Mouse (Mus musculus) gastrocnemius, postnatal 10 days (tissue): ENCODE measurements around the gene Top2b. TPM values are rescaled to one million over a fixed set of nuclear protein-coding genes. Genes with fewer than 3 reads are reported as not detected.
A peak's percentile ranks its signal among the peaks of the same experiment; 100 is the strongest.

ENCODE experiments used
- DNase-seq: peaks from one replicate; pipeline ENCODE4 v3.0.0; 2021; ENCODE audit warnings: mixed read lengths
- long read RNA-seq, 2 experiments: library from polyadenylated mRNA; stranded (forward); transcript quantifications; one replicate each; pipeline ENCODE4 v2.0.0; 2021
- total RNA-seq, 2 experiments: library from RNA; stranded (reverse); gene quantifications; 2 replicates each; pipeline ENCODE4 v1.2.3; 2021

Top2b gene
- 10 to 100 TPM; 59.2 to 73.7 TPM for total RNA-seq
- long read RNA-seq, experiment 1, full-length matches to known transcripts, result 36 of 47 reads
- long read RNA-seq, experiment 1, partial matches to known transcripts, result 6 of 47 reads
- long read RNA-seq, experiment 1, other reads (novel, unspliced or antisense), result 5 of 47 reads
- long read RNA-seq, experiment 2, full-length matches to known transcripts, result 28 of 35 reads
- long read RNA-seq, experiment 2, partial matches to known transcripts, result 6 of 35 reads
- long read RNA-seq, experiment 2, other reads (novel, unspliced or antisense), result 1 of 35 reads

DNA sequence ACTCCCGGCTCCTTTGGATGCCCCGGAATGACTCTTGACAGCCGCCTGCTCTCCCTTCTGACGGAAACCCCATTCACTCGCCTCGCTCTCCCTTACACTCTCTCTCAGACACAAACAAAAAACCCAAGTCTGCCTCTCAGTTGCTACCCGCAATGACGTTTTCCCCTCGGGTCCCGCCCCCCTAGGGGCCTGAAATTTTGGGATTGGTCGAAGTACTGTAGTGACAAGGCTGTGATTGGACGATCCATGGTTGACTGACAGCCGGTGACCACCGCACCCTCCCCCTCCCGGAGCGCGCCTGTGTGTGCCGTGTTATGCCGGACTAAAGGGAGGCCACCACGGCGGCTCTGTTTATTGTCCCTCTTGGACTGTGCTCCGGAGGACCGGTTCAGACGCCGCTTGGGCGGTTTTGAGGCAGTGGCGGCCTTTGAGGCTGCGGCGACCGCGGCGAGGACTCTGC, at the start of gene Top2b:
TSS of gene Top2b (plus strand) at position 302 of the 460 bp plus-strand sequence.
- DNase-seq, result peak; percentile 93

- DNase-seq, result no peak
Measured at GRCm38 (mm10) chr14:16316715-16317114, 48.3 kb upstream of the Top2b start.

DNA sequence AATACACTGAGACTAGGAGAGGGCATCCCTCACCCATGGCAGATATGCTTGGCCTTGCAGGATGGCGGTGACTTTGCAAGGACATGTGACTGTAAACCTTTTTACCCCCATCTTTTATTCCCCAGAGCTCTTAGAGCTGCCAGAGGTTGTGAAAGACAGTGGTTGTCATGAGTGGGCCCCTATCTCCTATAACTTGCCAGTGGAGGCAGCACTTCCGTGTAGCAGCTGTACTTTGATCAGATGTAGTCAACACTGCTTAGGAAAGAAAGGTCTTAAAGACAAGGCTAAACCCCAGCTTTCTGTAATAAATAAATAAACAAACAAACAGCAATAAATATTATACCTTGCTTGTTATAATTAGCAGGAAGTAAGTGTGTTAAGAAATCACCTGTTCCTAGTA, 45.2 kb upstream of the Top2b start:
- no peak for DNase-seq

DNA sequence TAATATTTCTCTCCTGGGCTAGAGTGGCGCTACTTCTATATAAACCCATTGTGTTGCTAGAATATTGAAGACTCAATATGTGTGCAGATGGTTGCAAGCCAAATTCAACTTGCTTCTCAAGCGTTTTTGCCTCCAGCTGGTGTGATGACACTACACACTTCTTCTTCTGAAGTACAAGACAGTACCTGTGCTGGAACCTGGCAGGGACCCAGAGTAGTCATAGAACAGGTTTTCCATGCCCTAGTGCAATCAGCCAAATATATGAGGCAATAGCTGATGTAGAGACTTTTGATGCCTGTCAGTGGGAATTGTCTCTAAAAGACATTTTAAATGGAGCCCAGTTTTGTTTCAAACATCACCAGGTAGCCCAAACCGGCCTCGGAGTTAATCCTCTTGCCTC, 40.6 kb upstream of the Top2b start:
- DNase-seq, result no peak

DNA sequence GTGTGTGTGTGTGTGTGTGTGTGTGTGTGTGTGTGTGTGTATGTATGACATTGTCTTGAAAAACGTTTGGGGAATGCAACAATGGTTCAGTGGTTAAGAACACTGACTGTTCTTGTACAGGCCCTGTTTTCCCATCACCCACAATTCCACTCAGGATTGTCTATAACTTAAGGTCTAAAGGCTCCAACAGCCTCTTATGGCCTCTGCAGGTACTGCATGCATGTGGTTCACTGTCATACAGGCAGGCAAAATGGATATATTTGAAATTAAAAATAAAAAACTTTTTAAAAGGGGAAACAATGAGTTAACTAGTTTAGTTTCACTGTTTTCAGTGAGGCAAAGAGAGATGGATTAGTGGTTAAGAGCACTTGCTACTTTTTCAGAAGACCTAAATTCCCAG, 39.8 kb upstream of the Top2b start:
- DNase-seq, result no peak

DNA sequence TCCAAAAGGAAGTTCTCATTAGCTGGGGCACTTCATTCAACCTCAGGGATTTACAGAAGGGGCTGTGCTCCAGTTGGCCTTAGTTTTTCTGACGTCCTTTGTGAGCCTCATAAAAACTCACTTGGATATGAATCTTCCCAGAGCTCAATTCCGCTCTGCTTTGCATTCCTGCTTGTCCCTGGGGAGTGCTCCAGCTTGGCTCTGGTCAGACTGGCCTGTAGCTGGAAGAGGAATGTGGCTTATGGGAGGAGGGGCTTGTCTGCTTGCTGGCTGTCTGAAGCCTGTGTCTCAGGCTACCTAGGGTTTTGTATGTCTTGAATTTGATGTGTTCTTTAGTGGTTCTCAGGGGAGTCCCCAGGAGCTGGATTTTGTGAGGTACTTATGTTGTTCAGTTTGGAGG, 36.4 kb upstream of the Top2b start:
- DNase-seq, result peak; percentile 54

DNA sequence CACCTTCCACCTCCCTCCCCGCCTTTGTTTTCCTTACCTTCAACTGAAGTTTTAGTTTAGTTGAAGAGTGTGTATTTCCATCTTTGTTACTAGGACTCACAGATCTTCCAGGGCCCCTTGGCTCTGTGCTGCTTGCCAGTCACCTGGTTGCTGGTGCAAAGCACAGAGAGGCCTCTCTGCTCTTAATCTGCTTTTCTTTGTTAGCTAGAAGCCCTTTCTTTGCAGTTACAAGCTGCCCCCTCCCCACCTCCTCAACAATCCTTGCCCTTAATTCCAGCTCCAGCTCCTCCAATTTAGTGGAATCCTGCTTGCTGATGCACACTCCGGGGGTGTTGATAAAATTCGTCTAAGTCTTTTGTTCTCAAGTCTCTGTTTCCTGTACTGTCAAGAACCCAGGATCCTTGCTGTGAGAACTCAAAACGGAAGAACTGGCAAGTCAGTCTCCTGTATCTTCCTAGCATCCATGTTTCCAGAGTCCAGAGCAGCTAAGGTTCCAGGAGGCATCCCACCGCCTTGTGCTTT, 36.0 kb upstream of the Top2b start:
- DNase-seq, result no peak

DNA sequence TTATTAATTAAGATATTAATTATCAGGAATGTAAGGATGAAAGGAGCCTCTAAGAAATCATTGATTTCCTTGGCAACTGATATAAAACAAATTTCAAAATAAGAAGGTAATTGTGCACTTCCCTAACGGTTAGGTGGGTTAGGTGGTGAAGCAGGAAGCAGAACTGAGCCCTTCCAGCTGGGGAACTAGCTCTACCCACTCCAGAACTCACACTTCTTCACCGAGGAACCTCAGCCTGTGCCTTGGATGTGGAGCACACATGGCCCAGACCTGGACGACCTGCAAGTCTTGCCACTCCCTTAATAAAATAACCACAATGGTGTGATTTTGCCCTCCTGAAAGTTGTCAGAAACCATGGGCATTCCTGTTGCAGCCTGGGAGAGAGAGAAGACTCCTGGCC, 35.2 kb upstream of the Top2b start:
- DNase-seq, result no peak

DNA sequence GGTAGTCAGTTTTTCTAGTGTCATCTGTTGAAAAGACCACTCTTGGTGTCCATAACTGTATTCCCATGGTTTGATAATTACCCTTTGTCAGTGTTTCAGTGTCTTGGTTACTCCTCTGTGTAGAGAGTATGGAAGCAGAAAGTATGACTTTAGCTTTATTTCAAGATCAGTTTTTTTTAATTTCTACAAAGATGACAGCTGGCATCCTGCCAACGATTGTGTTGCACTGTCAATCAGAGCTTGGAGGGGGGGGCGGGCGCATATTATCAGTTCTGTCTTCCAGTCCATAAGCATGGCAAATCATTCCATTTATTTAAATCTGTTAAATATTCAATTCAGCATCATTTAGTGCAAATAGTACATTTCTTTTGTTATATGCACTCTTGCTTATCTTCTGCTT, 30.7 kb upstream of the Top2b start:
- DNase-seq, result no peak

DNA sequence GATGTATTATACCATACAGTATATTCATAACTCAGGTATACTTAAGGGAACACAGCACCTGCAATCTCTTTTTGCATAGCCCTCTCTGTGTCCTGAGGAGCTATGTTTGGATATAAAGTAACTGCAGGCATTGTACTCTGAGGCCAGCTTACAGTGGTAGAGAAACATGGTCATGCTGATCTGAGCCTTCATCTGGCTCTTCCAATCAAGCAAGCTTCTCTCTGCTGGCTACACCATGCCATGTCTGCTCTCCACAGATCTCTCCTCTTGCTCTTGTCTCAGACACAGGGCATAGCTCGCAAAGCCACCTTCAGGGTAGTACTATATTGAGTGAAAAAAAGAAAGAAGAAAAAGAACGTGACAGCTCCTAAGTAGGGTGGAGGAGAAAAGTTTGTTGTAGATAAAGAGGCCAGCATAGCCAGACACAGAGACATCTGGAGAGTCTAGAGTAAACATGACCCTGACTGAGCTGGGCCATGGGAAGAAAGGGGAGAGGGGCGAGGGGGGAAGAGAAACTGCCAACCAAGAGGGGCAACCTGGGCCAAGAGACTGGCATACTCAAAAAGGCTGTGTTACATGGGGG, 29.1 kb upstream of the Top2b start:
- no peak for DNase-seq

DNA sequence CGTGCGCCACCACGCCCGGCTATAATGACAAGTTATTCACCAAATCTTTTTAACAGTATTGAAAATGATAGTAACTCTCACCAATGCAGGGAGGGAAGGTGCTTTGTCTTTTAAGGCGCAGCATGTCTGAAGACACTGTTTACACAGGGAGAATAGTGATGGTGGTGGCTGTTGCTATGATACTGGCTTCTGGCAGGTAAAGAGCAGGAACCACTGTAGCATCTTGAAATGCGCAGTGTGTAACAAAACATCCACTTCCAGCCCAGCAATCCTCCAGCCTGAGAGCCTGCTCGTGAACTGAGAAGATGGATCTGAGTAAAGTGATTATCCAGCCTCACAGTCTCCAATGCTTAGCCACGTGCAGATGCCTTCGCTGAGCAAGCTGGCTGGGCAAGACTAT, 17.5 kb upstream of the Top2b start:
- DNase-seq, result no peak

DNA sequence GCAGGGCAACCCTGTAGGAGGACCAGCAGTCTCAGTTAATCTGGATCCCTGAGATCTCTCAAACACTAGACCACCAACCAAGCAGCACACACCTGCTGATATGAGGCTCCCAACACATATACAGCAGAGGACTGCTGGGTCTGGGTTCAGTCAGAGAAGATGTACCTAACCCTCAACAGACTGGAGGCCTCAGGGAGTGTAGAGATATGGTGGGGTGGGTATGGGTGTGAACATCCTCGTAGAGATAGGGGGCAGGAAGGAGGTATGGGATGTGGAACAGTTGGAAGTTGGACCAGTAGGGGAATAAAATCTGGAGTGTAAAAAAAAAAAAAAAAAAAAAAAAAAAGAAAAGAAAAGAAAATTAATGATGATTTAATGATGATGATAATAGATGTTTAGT, 5.3 kb upstream of the Top2b start:
- DNase-seq, result no peak

GRCm38 (mm10) chr14:16364161-16364831, 683 bp upstream of the Top2b start:
- DNase-seq, result peak; percentile 73

- DNase-seq, result peak; percentile 76
Measured at GRCm38 (mm10) chr14:16365362-16366173, 589 bp downstream of the Top2b start.

GRCm38 (mm10) chr14:16366174-16366889, 1.4 kb downstream of the Top2b start:
- no peak for DNase-seq

DNA sequence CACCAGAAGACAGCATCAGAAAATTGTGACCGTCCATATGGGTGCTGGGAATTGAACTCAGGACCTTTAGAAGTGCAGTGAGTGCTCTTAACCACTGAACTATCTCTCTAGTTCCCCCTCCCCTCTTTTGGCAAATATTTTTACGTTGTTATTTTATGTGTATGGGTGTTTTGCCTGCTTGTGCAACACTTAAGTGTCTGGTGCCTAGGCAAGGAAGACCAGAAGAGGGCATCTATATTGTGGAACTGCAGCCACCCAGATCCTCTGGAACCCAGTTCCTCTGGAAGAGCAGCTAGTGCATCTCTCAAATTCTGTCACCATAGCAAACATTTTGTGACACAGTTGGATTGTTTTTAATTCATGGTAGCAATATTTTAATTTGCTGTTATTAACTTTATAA, 2.0 kb downstream of the Top2b start:
- DNase-seq, result no peak

- no peak for DNase-seq
Measured at GRCm38 (mm10) chr14:16372761-16373160, 7.8 kb downstream of the Top2b start.

GRCm38 (mm10) chr14:16373190-16373589, 8.2 kb downstream of the Top2b start:
- no peak for DNase-seq

GRCm38 (mm10) chr14:16379917-16380570, 15.1 kb downstream of the Top2b start:
- peak; percentile 10 for DNase-seq

DNA sequence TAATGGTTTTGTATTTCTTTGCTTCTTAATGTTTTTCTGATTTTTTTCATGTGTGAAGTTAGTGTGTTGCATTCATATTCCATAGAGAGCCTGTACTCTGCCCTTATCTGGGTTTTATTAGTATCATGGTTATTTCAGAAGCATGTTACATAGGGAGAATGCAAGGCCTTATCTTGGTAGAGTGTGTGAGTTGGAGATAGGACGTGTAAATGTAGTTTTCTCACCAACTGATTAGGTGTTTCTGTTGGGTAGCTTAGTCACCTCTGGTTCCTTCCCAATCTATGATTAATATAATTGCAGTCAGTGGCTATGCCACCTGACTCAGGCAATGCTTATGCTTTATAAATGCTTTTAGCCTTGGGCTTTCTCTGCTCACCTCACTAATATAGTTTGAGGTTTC, 19.8 kb downstream of the Top2b start:
- no peak for DNase-seq

- DNase-seq, result no peak
Measured at GRCm38 (mm10) chr14:16405187-16405586, 40.2 kb downstream of the Top2b start.
